Mouse (Mus musculus) ES-Bruce4 (cell line): ENCODE measurements around the gene Pak7.

Source experiments
- CTCF ChIP-seq: IDR thresholded peaks from one replicate; pipeline ENCODE4 v1.8.1; 2011; ENCODE audit warnings: low read depth, low read length
- EP300 ChIP-seq: IDR thresholded peaks from 2 replicates; pipeline ENCODE4 v1.6.1; 2011; ENCODE audit warnings: low read depth, low read length; ENCODE audit not compliant: insufficient read depth
- POLR2A ChIP-seq: IDR thresholded peaks from one replicate; pipeline ENCODE4 v1.8.1; 2011; ENCODE audit warnings: low read length; ENCODE audit not compliant: insufficient read depth

- TF ChIP-seq EP300 (no peak), CTCF (no peak), POLR2A (no peak)
Measured at GRCm38 (mm10) chr2:136309313-136309712, 78.5 kb downstream of the Pak7 start.
